Mouse (Mus musculus) frontal cortex, postnatal 10 days (tissue): Measurements from ENCODE around the gene Efs.
"Not testable (repeated sequence)": the region's sequence is repeated elsewhere in the genome, so short reads cannot be mapped to it uniquely, and the experiment has no call there.

Source experiments
- DNase-seq, 2 experiments: peaks; one replicate each; pipeline ENCODE4 v3.0.0; 2022; ENCODE audit warnings: low spot score in 2 of 2, mixed read lengths in 1 of 2

Efs gene

GRCm38 (mm10) chr14:54948781-54949180, 22.9 kb upstream of the Efs start:
- no peak for DNase-seq

DNA sequence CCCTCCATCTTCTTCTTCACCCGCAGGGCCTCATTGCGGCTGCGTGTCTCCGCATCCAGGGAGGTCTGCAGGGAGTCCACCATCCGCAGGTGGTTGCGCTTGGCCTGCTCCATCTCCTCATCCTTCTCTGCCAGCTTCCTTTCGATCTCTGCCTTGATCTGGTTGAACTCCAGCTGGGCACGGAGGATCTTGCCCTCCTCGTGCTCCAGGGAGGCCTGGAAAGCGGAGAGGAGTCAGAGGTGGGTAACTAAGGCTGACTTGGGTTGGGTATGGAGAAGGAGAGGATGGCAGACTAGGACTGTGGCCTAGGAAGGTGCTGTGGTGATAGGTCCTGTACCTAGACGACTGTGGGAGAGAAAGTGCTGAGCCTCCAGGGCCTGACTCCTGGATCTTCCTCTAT, 21.1 kb upstream of the Efs start:
- not testable (repeated sequence) for DNase-seq

DNA sequence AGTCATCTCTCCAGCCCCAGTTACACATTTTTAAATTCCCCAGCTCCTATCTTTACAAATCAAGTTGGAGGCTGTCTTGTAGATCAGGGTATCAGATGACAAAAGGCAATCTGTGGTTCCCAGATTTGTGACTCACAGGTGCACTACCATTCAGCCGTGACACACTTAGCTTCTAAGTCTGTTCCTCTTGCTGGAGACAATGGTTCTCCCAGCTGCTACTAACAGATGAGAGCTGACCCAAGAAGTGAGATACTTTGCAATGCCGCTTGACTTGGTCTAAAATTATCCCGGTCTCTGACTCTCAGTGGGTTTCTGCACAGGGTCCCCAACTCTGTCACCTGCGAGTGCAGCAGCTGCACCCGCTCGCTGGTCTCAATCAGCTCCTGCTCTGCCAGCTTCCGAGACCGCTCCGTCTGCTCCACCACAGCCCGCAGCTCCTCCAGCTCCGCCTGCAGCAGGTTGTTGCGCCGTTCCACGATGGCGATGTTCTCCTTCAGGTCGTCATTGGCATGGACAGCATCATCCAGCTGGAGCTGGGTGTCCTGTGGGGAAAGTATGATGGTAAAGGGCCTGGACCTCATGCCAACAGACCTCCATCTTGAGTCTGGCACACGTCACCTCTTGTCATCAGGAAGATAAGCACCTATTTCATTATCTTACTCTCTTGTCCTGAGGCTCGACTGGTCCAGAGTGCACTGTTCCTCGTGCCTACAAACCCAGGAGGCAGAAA, 20.2 kb upstream of the Efs start:
- no peak for DNase-seq

DNA sequence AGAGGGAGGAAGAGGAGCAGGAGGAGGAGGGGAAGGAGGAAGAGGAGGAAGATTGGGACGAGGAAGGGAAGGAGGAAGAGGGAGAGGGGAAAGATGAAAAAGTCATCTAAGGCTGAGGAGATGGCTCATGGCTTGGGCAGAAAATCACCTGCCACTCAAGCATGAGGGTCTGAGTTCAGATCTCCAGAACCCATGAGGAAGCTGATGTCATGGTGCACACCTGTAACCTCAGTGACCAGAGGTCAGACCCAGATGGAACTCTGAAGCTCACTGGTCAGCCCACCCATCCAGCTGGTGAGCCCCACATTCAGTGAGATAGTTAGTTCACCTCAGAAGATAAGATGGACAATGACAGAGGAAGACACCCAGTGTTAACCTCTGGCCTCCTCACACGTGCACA, 19.0 kb upstream of the Efs start:
- DNase-seq, result no peak

DNA sequence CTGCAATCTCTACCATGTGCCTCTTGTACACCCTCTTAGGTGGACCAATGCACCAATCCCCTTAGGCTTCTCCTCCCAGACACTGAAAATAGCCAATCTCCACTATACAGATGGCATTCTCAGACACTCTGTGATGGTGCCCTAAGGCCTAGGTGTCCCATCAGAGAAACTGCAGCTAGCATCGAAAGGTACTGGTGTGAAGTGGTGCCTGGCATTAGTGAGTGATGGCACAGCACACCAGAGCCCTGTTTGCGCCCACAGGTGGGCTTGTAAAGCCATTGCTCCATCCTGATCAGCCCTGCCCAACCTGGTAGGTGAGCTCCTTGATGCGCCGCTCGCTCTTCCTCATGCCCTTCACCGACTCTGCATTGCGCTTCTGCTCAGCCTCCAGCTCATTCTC, 18.0 kb upstream of the Efs start:
- no peak for DNase-seq

GRCm38 (mm10) chr14:54942479-54942878, 16.6 kb upstream of the Efs start:
- no peak for DNase-seq

- no peak for DNase-seq
These were observed 15.4 kb upstream of the Efs start for GRCm38 (mm10) chr14:54941024-54941978.

- no peak for DNase-seq
These were observed 14.2 kb upstream of the Efs start for GRCm38 (mm10) chr14:54940176-54940530.

DNA sequence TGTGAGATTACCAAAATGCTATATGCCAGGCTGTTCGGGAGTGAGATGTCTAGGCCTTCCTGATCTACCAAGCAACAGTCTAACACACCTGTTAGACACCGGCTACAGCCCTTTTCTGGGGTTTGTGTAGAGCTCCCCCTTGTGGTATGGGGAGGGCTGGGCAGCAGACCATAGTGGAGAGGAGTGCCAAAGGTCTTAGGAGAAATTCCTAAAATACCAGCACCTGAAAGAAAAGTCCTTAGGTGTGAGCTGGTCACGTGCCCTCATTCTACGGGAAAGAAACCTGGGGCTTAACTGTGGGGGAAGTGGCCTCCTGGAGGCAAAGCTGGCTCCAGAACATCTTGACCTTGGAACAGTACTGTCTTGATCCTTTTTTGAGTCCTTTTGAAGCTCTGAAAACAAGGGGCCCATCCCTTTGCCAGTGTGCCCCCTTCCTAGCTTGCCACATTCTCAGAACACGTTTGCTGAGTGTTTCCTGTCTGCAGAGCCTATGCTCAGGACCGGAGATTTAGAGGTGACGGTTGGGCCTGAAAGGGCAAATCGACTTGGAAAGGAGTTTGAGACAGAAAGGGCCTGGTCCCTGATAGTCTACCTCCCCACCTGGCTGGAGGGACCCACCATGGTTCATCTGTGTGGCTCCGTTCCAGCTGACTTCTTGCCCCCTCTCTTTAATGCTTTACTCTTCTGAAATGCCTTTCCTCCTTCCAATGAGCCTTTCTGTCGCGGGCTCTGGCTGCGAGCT, 13.7 kb upstream of the Efs start:
- DNase-seq, result peak in 1 of 2 experiments; percentile 34

GRCm38 (mm10) chr14:54938431-54939219, 12.7 kb upstream of the Efs start:
- no peak for DNase-seq

DNA sequence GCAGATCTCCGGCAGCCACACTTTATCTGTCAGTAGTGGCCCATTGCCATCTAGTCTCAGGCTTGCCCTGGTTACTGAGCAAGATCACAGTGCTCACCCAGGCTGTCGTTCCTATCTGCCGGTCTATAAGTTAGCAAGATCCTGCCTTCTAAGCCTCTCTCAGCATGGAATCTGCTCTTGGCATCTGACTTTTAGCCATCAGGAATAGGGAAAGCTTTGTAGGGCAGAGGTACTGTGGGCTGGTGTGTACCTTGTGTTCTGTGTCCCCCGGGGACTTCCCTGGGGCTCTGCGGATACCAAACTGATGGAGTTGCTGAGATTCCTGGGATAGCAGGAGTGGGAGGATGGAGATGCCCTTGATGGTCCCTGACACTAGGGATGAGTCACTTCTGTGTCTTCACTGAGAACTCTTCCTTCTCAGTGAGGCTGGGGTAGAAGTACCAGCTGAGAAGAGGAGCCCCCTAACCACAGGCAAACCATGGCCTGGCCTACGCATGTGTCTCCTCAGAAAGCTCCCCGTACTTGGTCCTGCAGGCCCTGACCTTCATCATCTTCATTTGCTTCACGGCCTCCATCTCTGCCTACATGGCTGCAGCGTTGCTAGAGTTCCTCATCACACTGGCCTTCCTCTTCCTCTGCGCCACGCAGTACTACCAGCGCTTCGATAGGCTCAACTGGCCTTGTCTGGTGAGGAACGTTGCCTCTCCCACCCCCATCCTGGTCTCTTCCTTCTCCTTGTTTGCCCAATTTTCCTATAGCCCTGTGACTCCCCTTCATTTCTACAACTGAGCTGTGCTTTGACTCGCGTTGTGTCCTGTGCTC, 11.6 kb upstream of the Efs start:
- no peak for DNase-seq

DNA sequence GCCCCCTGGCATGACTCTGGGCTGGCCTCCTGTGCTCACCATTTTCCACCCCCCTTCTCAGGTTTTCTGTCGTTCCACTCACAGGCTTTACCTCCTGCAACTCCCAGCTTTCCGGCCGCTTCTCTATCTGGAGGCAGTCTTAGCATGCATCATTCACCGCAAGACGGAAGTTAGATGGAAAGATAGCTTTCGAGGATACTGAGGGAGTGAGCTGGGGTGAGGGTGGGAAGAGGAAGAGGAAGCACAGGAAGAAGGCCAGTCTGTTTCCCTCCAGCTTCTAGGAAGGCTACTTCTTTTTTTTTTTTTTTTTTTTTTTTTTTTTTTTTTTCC, 10.9 kb upstream of the Efs start:
- no peak for DNase-seq

GRCm38 (mm10) chr14:54935904-54936830, 10.2 kb upstream of the Efs start, which contains the start of gene Cmtm5:
Gene Cmtm5, plus strand, starts transcription at chr14:54936261.
- DNase-seq, result peak; percentile 71 to 79

DNA sequence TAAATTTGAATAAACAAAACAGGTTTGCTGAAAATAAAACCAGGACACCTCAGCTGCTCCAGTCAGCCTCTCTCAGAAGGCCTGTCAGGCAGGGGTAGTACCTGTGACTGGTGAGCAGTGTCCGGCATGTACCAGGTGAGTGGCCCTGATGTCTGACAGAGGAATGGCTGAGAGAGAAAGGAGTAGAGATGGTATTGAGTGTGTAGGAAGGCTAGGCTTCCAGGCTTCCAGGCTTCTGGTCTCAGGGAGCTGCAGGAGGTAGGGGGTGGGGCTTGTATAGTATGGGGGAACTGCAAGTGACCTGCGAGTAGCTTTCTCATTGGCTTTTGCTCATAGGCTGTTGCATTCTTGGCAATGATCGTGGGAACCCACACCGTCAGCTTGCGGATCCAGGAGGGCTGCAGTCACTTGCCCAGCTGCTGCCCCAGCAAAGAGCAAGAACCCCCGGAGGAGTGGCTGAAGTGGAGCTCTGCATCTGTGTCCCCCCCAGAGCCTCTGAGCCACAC, 6.8 kb upstream of the Efs start, which contains the start of gene Il25:
Gene Il25, plus strand, starts transcription at position 51 of the 506 bp plus-strand sequence.
- DNase-seq, result no peak

GRCm38 (mm10) chr14:54930431-54930830, 4.5 kb upstream of the Efs start:
- DNase-seq, result no peak

GRCm38 (mm10) chr14:54929801-54930200, 3.9 kb upstream of the Efs start:
- DNase-seq, result no peak

GRCm38 (mm10) chr14:54927296-54927695, 1.4 kb upstream of the Efs start:
- no peak for DNase-seq

DNA sequence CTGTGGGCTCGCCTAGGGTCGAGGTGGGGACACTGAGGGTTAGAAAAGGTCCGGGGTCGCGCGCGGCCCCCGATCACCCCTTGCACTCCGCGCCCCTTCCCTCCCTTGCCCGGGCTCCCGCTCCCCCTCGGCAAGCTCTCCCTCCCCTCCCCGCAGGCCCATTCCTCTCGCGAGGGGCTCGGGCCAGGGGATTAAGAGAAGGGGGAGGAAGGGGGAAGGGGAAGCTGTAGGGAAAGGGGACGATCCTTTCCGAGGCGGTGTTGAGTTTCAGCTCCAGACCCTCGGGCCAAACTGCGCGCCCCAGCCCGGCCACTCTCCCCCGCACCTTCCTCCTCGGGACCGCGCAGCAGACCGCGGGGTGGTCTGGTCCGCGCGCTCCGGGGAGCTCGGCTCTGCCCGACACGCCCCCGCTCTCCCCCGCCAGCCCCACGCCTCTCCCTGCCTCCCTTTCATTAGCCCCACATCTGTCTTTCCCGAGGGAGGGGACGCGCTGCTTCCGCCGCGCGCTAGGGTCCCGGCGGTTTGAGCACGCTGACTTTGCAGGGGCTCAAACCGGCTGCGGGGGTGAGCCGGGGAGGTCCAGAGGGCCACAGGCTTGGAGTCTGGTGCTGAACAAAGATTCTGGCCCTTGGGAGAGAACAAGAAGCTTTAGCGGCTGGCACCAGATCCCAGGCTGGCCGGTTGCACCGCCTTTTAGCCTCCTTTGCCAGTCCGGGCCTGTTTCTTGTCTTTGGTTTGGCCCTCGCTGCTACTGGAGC, 654 bp upstream of the Efs start:
- peak in 1 of 2 experiments; percentile 44 for DNase-seq
